Mouse (Mus musculus): ENCODE results near the gene Actr10.

DNA sequence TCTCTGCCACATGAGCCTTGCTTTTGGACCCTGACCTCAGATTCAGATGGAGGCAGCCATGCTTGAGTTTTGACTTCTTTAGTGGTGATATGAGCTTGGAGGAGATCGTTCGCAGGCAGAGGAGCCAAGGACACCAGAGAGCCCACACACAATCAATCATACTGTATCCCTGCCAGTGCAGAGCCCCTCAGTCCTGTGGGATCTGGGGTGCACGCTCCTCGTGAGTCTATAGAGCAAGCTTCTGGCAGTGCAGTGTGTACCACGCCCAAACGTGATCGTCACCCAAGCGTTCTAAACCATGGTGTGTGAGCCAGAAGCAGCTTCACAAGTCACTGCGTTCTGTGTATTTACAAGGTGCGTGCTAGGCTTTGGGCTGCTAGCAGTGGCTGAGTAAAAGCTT is 41.6 kb upstream of the Actr10 start:
- TF ChIP-seq GATA1 (IDR thresholded peaks at IDR 0.05; ENCODE audit: borderline replicate concordance, low read length) (no peak), FLI1 (IDR thresholded peaks at IDR 0.05; ENCODE audit: low read length) (no peak)
